Mouse (Mus musculus): ENCODE results near the gene 4933428G20Rik.
A peak's percentile ranks its signal among the peaks of the same experiment; 100 is the strongest.

The 4933428G20Rik gene

DNA sequence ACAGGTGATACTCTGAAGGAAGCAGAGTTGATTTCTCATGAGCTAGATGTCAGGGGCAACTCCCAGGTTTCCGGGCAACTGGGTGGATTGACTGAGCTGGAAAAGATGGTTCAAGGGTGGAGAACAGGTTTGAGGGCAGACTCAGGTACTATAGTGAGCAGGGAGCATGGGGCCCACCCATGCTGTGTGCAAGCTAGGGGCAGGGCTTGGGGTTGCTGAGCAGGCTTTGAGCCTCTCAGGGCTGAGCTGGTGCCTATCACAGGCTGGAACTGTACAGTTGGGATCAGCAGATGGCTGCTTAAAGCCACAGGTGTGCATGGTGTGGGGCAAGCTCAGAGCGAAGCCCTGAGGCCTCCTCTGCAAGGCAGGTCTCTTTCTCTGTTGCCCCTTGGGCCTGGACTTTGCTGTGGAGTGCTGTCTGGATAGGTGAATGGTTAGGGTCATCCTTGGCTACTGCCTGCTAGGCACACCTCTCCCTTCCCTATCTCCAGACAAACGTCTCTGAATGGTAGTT, 38.8 kb downstream of the 4933428G20Rik start:
- DNase-seq, result no peak

DNA sequence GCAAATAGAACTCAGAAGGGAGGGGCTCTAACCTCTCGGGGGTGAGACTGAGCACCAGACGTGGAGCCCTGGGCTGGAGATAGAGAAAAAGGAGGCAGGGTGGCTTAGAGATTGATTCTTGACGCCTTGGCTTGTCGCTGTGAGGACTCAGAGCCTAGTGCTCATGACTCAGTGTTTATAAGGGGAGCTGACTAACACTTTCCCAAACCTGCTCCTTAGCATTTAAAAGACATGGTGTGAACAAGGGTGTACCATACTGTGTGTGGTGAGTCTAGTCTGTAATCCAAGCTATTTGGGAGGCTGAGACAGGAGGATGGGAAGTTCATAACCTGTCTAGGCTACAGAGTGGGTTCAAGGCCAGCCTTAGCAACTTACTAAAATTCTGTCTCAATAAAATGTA, 43.0 kb downstream of the 4933428G20Rik start:
- no peak for DNase-seq

DNA sequence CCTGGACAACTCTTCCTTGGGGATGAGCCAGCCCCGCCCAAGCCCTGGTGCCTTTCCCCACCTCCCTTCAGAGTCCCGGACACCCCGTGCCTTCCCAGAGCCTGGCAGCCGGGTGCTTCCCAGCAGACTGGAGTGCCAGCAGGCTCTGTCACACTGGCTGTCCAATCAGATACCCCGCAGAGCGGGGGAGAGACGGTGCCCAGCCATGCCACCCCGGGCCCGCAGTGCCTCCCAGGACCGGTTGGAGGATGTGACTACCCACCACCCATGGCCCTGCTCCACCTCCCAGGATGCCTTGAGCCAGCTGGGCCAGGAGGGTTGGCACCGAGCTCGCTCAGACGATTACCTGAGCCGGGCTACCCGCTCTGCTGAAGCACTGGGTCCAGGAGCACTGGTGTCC, 48.5 kb downstream of the 4933428G20Rik start:
- DNase-seq, result no peak

DNA sequence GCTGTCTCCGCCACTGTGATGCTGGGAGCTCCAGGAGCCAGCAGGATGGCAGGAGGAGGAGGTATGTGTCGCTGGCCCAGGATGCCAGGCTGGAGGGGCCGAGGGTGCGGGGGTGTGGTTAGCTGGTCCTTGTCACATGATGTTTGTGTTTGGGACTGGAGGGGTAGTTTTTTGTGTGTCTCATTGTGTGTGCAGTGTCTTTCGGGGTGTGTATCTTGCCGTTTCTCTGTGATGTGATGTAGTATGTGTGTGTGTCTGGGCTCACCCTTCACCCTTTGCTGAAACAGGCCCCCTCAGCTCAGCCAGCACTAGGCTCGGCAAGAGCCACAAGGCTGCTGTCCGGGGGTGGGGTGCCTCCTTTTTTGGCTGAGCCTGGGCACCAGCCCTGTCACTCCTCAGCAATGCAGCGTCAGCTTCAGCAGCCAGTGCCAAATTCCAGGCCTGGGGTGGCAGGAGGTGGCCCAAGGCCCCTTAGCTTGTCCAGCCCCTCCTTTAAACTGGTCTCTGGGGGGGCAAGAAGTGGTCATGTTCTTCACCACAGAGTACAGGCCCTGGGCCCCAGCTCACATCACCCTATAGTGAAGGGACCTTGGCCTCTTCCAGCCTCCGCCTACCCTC, 49.7 kb downstream of the 4933428G20Rik start:
- peak; percentile 55 for DNase-seq

DNA sequence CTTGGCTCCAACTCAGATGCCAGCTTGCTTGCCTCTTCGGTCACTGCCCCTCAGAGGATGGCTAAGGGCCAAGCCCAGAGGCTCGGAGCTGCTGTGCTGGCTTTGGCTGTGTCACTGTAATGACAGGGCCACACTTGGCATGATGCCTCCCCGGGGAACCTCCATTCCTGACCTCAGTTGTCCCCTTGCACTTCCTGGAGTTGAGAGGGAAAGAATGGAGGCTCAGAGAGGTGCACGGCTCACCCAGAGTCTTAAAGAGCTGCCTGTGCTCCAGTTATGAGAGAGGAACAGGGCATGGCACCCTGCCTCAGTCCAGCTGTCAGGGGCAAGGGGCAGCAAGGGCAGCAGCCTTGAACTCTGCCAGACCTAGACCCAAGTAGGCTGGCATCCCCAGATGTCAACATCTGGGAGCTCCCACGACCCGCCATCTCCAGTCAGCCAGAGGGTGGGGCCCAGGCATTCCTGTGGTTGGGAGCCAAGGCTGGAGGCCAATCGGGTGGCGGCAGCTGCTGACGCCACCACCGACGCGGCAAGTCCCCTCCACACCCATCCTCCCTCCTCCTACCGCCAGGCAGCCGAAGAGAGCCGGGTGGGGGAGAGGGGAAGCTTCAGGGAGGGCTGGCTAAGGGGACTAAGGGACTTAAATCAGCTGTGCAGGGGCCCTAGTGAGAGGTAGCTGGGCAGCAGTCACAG, 50.4 kb downstream of the 4933428G20Rik start:
- DNase-seq, result peak; percentile 91

DNA sequence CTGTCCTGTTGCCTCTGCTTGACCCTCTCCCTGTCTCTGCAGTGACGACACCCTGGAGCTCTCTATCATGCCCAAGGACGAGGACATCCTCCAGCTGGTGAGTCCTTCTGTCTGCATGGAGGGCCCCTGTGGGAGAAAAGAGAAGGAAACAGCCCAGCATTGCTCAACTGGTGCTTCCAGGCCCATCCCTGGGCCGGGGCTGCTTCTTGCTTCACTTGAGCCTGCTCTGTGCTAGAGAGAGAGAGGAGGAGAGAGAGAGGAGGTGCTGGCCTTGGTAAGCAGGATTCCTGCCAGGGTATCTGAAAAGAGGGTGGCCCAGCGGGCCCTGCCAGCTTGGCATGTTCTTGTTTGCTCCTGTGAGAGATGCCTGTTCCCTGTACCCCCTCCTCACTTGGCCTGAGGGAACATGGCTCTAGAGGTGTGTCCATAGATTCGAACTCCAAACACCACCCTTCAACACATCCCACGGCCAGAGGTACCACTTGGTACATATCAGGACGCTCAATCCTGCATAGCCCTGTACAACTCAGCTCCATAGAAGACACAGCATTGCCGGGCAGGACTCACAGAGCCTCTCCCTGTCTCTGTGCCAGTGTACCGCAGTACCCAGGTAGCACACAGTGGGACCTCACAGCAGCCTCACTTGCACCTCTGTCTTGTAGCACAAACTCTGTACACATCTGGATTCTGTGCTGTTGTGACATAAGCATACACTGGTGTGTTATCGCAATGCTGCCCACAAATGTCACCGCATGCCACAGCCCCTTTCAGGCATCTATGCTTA, 51.3 kb downstream of the 4933428G20Rik start:
- DNase-seq, result no peak

DNA sequence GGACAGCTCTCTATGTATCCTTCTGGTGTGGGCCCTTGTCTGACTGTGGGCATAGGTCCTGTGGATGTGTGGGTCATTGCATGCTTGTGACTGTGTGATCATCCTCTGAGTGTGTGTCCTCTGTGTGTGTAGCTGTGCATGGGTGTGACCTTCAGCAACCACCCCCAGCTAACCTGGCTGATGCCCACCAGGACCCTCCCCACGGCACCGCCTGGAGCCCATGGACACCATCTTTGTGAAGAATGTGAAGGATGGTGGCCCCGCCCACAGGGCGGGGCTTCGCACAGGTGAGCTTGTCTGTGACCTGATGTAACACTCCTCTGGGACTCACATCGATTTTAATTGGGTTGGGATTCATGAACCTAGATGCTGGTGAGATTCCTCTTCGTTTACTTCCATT, 52.2 kb downstream of the 4933428G20Rik start:
- DNase-seq, result no peak

DNA sequence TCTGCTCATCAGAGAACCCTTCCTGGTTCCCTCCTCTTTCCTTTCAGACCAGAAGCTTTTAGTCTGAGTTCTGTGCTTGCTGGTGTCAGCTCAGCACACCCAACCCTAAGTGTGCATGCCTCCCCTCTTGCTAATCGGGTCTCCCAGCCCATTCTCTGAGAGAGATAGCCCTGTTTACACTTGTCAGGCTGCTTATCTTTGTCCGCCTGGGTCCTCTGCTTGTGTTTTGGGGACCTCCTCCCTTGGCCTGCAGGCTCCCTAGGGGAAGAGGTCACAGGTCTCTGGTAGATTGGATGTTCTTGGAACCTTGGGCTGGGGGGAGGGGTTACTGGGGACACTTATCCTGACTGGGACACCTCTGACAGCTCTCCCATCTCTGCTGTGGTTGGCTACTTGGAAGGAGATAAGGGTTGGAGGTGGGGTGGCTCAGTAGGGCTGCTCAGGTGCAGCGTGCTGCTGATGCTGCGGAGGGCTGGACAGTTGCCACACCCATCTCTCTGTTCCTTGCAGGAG, 54.1 kb downstream of the 4933428G20Rik start:
- DNase-seq, result no peak

DNA sequence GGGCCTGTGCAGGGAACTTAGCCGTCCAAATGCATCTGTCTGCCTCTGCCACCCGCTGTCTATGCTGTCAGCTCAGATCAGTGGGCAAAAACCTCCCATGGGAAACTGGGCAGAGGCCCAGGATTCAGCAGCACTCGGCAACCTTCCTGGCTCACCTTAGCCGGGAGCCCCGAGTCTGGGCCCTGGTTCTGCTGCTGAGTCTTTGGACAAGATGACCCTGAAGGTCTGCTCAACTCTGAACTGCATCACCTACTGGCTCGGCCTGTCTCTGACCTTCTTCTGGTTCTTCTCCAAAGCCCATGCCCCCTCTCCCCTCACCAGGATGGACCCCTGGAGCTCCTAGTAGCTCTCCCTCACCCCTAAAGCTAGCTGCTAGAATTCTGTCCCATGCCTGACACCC, 54.5 kb downstream of the 4933428G20Rik start:
- DNase-seq, result no peak

DNA sequence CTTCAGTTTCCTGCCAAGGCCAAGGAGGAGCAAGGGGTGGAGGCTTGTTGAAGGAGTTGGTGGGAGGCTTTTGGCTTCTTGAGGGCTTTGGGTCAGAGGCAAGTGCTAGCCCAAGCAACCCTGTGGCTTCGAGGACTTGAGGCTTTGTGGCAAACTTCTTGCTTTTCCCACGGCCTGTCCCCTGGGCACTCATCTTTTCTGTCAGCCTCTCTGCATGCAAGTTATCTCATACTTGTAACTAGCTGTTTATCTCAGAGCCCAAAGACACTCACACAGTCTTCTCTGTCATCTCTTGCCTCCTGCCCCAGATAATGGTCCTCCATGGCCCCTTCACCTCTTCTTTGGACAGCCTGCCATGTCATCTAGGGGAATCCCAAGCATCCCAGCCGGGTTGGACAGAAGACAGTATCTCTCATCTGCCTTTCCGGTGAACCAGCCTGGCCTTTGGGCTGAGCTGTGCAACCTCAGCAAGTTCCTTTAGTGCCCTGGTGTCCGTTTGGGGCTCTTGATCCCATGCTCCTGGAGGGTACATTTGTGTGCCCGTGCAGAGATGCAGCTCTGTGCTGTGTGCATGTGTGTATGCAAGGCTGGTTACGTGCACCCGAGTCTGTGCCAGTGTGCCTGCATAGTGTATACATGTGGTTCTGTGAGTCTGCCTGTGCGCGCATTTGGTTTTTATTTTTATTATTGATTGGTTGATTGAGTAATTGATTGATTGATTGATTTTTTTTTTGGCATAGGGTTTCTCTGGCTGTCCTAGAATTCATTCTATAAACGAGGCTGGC, 57.1 kb downstream of the 4933428G20Rik start:
- no peak for DNase-seq

DNA sequence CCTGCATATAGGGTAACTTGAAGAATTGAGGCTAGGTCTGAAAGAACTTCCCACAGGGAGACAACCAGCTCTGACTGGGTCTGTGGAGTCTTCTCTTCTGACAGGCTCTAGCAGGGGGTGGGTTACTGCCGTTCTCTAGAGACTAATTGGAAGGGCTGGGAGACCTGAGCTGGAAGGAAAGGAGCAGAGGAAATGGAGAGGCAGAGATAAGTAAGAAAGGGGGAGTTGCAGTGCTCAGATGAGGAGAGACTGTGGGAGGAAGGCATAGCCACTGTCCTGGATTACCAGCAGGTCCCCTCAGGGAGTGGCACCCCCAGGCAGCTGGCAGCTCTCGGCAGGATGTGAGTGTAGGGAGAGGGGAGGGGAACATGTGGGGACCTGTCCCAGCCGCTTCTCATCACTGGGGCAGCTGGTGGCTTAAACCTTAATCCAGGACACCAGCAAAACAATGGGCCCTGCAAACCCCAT, 58.4 kb downstream of the 4933428G20Rik start:
- DNase-seq, result peak; percentile 65

DNA sequence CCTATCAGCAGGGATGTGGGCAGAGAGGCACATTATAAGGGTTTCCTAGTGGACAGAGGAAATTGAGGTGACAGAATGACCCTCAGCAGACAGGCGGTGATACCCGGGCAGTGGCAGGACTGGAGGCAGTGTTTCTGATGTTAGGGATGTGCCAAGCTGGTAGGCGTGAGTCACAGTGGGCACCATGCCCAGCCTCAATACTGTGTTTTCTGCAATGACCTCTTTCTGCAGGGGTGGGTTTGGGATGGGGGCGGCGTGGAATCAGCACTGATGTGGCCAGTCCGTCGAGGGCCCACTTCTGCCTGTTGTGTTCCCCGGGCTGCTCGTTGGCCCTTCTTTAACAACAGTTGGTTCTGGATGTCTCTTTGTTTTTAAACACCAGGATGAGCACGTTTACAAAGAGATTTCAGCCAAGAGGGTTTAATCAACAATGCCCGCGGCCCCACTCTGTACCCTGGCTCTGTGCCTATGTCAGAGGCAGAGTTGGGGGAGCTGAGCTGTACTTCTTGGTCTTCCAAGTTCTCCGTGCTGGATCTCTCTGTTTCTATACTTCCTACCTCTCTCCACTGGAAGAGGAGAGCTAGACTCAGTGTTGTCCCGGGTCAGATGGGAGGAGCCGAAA, 59.0 kb downstream of the 4933428G20Rik start:
- peak; percentile 63 for DNase-seq
